Mouse (Mus musculus) splenic B cell, adult 2 months (primary cell): ENCODE results near the gene Bhmt2.

Experiments
- DNase-seq: peaks from one replicate; pipeline ENCODE4 v3.0.0-alpha.2; 2011; ENCODE audit warnings: low read depth, low spot score
- H3K27me3 ChIP-seq: 2 replicates; pipeline ENCODE4 v1.6.1; 2012; ENCODE audit warnings: mild to moderate bottlenecking, low read length, moderate library complexity, mixed read lengths; ENCODE audit not compliant: control insufficient read depth, poor library complexity, insufficient read depth, severe bottlenecking
- H3K36me3 ChIP-seq: 2 replicates; pipeline ENCODE4 v1.6.1; 2012; ENCODE audit warnings: mild to moderate bottlenecking, low read length, moderate library complexity, mixed read lengths; ENCODE audit not compliant: control insufficient read depth, poor library complexity, insufficient read depth, severe bottlenecking

Bhmt2 gene

DNA sequence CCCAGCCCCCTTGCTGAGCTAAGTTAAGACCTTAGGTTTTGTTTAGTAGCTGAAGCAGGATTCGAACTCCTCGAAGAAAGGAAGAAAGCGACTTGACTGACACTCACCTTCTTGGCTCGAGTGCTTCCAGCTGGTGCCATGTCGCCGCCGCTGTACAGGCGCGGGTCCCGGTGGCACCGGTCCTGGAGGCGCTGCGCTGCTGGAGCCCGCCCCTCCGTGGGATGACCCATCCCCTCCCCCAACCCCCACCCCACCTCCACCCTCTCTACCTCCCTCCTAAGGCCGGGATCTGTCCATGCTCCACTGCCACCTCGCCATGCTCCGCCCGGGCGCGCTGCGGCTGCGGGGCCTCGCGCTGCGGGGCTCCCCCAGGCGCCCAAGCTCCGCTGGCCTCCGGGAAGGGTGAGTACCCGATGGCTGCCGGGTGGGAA lies at the start of gene Bhmt2, which contains the start of gene Dmgdh:
Gene Bhmt2 (minus strand): TSS at position 172 of the 431 bp plus-strand sequence.
Gene Dmgdh (plus strand): TSS at position 303 of the 431 bp plus-strand sequence.
- DNase-seq: no peak
- no peaks in the 10 kb centered on the region for H3K27me3 ChIP-seq
- H3K36me3 ChIP-seq: no peaks in the 10 kb centered on the region

DNA sequence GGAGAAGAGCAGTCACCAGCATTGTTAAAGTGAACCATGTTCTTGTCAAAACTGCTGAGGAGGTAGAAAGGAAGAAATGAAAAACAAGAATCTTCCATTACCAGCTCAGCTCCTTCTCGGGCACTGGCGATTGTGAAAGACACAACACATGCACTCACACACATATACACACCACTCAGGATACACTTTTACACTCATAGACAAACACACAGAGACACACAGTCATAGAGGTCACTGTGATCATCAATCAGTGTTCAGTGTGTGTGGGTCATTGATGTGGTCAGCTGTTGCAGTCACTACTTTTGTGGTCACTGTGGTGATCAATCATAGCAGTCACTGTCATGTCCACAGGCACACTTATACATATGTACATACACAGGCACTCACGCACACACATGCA lies 49.4 kb upstream of the Bhmt2 start:
- Histone ChIP-seq H3K36me3 (no peaks in the 10 kb centered on the region), H3K27me3 (no peaks in the 10 kb centered on the region)
- no peak for DNase-seq

- no peak for DNase-seq
- no peaks in the 10 kb centered on the region for H3K36me3 ChIP-seq
- H3K27me3 ChIP-seq: no peaks in the 10 kb centered on the region
These were observed 47.8 kb upstream of the Bhmt2 start for GRCm38 (mm10) chr13:93721916-93722315.

GRCm38 (mm10) chr13:93718948-93719347 lies 44.8 kb upstream of the Bhmt2 start:
- Histone ChIP-seq H3K27me3 (no peaks in the 10 kb centered on the region), H3K36me3 (no peaks in the 10 kb centered on the region)
- DNase-seq: peak; percentile 42

DNA sequence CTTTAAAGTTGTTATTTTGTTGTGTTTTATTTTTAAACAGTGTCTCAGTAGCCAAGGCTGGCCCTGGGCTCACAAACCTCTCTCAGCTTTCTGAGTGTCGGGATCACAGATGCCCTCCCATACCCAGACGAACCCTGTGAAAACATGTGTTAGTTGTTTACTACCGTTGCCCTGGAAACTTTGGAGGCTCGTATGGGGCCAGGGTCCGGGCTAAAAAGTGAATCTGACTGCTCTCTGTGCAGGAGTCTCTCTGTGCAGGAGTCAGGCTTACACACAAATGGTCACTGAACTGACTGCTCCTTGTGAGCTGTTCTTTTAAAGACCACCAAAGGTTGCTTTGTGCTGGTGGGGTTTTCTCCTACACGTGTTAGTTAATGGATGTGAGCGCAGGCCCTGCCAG lies 43.0 kb upstream of the Bhmt2 start:
- no peak for DNase-seq

DNA sequence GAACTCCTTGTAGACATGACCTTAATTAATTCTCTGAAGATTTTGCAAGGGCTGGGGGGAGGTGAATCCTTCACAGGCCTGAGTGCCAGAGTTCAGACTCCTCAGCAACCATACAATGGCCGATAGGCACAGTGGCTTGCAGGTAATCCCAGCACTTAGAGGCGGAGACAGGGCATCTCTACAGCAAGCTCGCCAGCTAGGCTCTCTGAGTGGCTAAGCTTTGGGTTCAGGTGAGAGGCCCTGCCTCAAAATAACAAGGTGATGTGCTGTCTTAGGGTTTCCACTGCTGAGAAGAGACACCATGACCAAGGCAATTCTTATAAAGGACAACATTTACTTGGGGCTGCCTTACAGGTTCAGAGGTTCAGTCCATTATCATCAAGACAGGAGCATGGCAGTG lies 39.7 kb upstream of the Bhmt2 start:
- Histone ChIP-seq H3K27me3 (no peaks in the 10 kb centered on the region), H3K36me3 (no peaks in the 10 kb centered on the region)
- no peak for DNase-seq

More for the DNA sequence above, 43.0 kb upstream of the Bhmt2 start:
- H3K36me3 ChIP-seq: no peaks in the 10 kb centered on the region
- H3K27me3 ChIP-seq: no peaks in the 10 kb centered on the region

- H3K27me3 ChIP-seq: no peaks in the 10 kb centered on the region
- H3K36me3 ChIP-seq: no peaks in the 10 kb centered on the region
- DNase-seq: no peak
These were observed 38.3 kb upstream of the Bhmt2 start for GRCm38 (mm10) chr13:93712362-93712761.

GRCm38 (mm10) chr13:93711226-93711625 lies 37.1 kb upstream of the Bhmt2 start:
- DNase-seq: no peak
- no peaks in the 10 kb centered on the region for H3K27me3 ChIP-seq
- no peaks in the 10 kb centered on the region for H3K36me3 ChIP-seq

DNA sequence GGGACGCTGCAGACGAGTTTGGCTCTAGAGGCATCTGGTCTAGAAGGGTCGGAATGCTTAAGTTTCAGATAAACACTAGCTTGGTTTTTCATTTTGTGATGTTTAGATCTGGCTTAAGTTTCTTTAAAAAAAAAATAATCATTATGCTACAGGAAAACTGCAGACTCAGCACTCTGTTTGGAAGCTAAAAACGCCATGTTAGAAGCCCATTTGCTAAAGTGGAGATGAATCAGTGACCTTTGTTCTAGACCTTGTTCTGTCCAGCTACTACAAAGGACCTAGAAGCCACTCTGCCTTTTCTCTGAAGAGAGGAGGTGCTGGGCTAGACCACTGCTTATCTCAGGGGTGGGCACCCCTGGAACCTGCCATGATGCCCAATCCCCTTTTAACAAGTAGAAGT lies 36.2 kb upstream of the Bhmt2 start:
- Histone ChIP-seq H3K27me3 (no peaks in the 10 kb centered on the region), H3K36me3 (no peaks in the 10 kb centered on the region)
- DNase-seq: no peak

DNA sequence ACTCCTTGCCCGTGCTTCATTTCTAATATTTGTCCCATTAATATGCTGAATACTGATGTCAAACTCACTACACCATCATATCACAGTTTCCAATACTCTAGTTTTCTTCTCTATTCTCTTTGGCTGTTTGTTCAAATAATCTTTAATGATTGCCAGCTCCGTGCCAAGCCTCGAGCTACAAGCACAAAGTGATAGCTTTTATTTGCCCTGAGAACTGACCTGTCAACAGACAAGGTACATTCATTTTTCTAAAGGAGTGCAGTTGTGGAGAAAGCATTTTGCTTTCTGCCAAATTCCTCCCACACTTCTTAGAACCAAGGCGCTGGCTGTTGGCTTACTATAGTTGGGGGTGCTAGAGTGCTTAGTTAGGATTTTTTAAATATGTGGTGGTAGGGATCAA lies 33.2 kb upstream of the Bhmt2 start:
- Histone ChIP-seq H3K27me3 (no peaks in the 10 kb centered on the region), H3K36me3 (no peaks in the 10 kb centered on the region)
- no peak for DNase-seq

- no peak for DNase-seq
- H3K36me3 ChIP-seq: no peaks in the 10 kb centered on the region
- H3K27me3 ChIP-seq: no peaks in the 10 kb centered on the region
These were observed 31.6 kb upstream of the Bhmt2 start for GRCm38 (mm10) chr13:93705697-93706096.

GRCm38 (mm10) chr13:93698866-93699265 lies 24.8 kb upstream of the Bhmt2 start:
- Histone ChIP-seq H3K36me3 (no peaks in the 10 kb centered on the region), H3K27me3 (no peaks in the 10 kb centered on the region)
- DNase-seq: no peak

GRCm38 (mm10) chr13:93690821-93691220 lies 16.7 kb upstream of the Bhmt2 start:
- DNase-seq: no peak
- Histone ChIP-seq H3K27me3 (no peaks in the 10 kb centered on the region), H3K36me3 (no peaks in the 10 kb centered on the region)

DNA sequence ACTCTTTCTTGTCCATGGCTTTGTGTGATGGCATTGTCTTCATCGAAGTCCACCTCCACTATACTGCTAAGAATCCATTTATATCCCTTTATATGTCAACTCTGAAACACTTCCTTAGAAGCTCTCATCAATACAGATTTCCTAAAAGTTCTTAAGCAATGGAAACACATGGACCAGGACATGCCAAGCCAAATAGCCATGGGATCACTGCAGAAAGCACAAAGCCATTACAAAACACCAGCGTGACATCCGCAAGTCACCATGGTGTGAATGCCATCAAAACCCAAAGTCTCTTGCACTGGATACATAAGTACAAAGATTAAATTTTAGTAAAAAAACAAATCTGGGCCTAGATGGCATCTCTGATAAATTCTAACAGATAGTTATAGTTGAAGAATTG lies 15.5 kb upstream of the Bhmt2 start:
- DNase-seq: no peak
- Histone ChIP-seq H3K27me3 (no peaks in the 10 kb centered on the region), H3K36me3 (no peaks in the 10 kb centered on the region)

DNA sequence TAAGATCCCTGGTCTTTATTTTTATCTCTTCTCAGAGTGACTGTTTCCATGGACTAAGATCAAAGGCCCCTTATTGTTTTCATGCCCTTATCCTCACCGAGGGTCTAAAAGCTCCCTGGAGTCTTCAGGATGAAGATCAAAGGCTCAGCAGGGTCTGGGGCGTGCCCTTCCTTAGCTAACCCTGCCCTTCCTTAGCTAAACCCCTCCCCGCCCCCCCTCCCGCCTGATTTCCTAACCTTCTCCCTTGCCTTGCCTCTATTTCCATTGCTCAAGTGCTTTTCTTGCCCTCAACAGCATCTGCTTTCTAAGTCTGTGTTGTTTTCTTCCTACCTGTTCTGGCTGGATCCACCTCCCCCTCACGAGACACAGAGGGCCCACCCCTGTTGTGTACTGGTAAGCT lies 13.2 kb upstream of the Bhmt2 start:
- no peak for DNase-seq
- Histone ChIP-seq H3K27me3 (no peaks in the 10 kb centered on the region), H3K36me3 (no peaks in the 10 kb centered on the region)

DNA sequence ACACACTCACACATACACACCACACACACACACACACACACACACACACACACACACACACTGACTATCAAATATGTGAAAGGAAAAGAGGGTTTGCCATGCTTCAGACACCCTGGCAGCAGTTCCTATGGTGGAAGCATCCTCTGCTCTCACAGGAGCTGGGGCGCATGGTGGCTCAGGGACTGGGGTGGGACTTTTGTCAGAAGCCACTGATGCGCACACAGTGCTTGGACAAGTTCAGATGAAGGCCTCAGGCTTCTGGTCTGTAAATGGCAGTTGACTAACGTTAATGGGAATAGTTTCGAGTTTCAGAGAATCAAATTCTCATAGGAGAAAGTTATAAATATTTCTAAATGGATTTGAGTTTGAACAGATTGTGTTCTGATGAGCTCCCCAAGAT lies 11.1 kb upstream of the Bhmt2 start:
- no peaks in the 10 kb centered on the region for H3K27me3 ChIP-seq
- DNase-seq: no peak

More for the DNA sequence above, 11.1 kb upstream of the Bhmt2 start:
- no peaks in the 10 kb centered on the region for H3K36me3 ChIP-seq
